Mouse (Mus musculus) heart, postnatal 0 days (tissue): ENCODE measurements around the gene Jagn1. TPM values are rescaled to one million over a fixed set of nuclear protein-coding genes. Genes with fewer than 3 reads are reported as not detected.
A peak's percentile ranks its signal among the peaks of the same experiment; 100 is the strongest.

Source experiments
- ATAC-seq: fragments of 200-750 bp; cut with Nextera tagmentation; 2 replicates; pipeline ENCODE4 v1.8.0; 2017; ENCODE audit warnings: low read depth, moderate number of reproducible peaks, moderate library complexity; ENCODE audit not compliant: insufficient read depth
- DNase-seq: peaks from one replicate; pipeline ENCODE4 v3.0.0-alpha.2; 2016; ENCODE audit warnings: low spot score
- H3K27ac ChIP-seq: fragments of 300-500 bp; sonication (generic); 2 replicates; pipeline ENCODE4 v1.5.1; 2014; ENCODE audit warnings: low read depth, mild to moderate bottlenecking
- H3K27me3 ChIP-seq: fragments of 300-500 bp; sonication (generic); 2 replicates; pipeline ENCODE4 v1.6.1; 2014; ENCODE audit warnings: low read length, mixed read lengths; ENCODE audit not compliant: control insufficient read depth, insufficient read depth
- H3K36me3 ChIP-seq: fragments of 300-500 bp; sonication (generic); replicated peaks from 2 replicates; pipeline ENCODE4 v1.6.1; 2014; ENCODE audit warnings: low read length, mixed read lengths; ENCODE audit not compliant: control insufficient read depth, insufficient read depth
- H3K4me1 ChIP-seq: fragments of 300-500 bp; sonication (generic); 2 replicates; pipeline ENCODE4 v1.6.1; 2014; ENCODE audit warnings: antibody characterized with exemption; ENCODE audit not compliant: control insufficient read depth, insufficient read depth
- H3K4me2 ChIP-seq: fragments of 300-500 bp; sonication (generic); 2 replicates; pipeline ENCODE4 v1.6.1; 2014; ENCODE audit warnings: low read depth, mild to moderate bottlenecking, low read length, moderate library complexity
- H3K4me3 ChIP-seq: fragments of 300-500 bp; sonication (generic); 2 replicates; pipeline ENCODE4 v1.5.1; 2014; ENCODE audit warnings: low read depth, low read length
- H3K9ac ChIP-seq: fragments of 300-500 bp; sonication (generic); replicated peaks from 2 replicates; pipeline ENCODE4 v1.6.1; 2014; ENCODE audit warnings: low read depth, low read length, mixed read lengths
- H3K9me3 ChIP-seq: fragments of 300-500 bp; sonication (generic); replicated peaks from 2 replicates; pipeline ENCODE4 v1.6.1; 2016; ENCODE audit warnings: low read length; ENCODE audit not compliant: control insufficient read depth
- CTCF ChIP-seq: IDR thresholded peaks from 2 replicates; pipeline ENCODE4 v1.5.1; 2016; ENCODE audit warnings: antibody characterized with exemption, control low read depth, low read depth
- EP300 ChIP-seq: IDR thresholded peaks from 2 replicates; pipeline ENCODE4 v1.6.1; 2016; ENCODE audit warnings: antibody characterized with exemption, low read depth
- WGBS: fragments of 180-500 bp; shearing (Covaris S2); extraction: QIAGEN DNeasy Blood & Tissue Kit; methylation state at CpG from one replicate; pipeline ENCODE4 v1.1.7; 2014; 5-methylcytosine and 5-hydroxymethylcytosine counted together
- microRNA-seq: library from miRNA; unstranded; fragments of <30 nt; microRNA quantifications from one replicate; pipeline ENCODE4, GENCODE M21; 2016
- polyA plus RNA-seq: library from polyadenylated mRNA; unstranded; fragments of >200 nt; fragmentation: Nextera tagmentation; extraction: Ambion mirVana; gene quantifications from 2 replicates; pipeline ENCODE4 v1.2.1, GENCODE M21; 2015
- total RNA-seq: library from RNA; depleted of rRNA; stranded (reverse); fragments of >200 nt; gene quantifications from 2 replicates; pipeline ENCODE4 v1.2.3, GENCODE M21; 2014; ENCODE audit warnings: low replicate concordance; rRNA removed

The Jagn1 gene
- total and polyA plus RNA-seq, 2 experiments from 2014 or later: 15.3 to 56.6 TPM

- H3K9me3 ChIP-seq: no peaks in the 10 kb centered on the region
- no peak overlapping the region for H3K4me2 ChIP-seq
- TF ChIP-seq EP300 (no peak), CTCF (no peak)
- H3K9ac ChIP-seq: no peak overlapping the region
- H3K36me3 ChIP-seq: peaks cover 45% of the 10 kb centered on the region
- DNase-seq (no peak), ATAC-seq (no peak)
- H3K4me3 ChIP-seq: no peak overlapping the region
- 64% methylated on average over 24 of the region's 24 CpGs for WGBS
- no peak overlapping the region for H3K27ac ChIP-seq
- peaks cover 13% of the 10 kb centered on the region; the same call in 1 of the 2 replicates for H3K27me3 ChIP-seq
- H3K4me1 ChIP-seq: peaks cover 13% of the 10 kb centered on the region; the same call in 1 of the 2 replicates
Observed at GRCm38 (mm10) chr6:113492101-113492864, 49.9 kb downstream of the Jagn1 start.

- H3K9me3 ChIP-seq: no peaks in the 10 kb centered on the region
- ATAC-seq: peak; percentile 85
- peaks cover 13% of the 10 kb centered on the region; the same call in 1 of the 2 replicates for H3K4me1 ChIP-seq
- peaks cover 15% of the 10 kb centered on the region; the same call in 1 of the 2 replicates for H3K27me3 ChIP-seq
- peak; percentile 59 for TF ChIP-seq CTCF
- TF ChIP-seq EP300: no peak
- H3K9ac ChIP-seq: 0 out of 2 replicates have a peak overlapping the region, but pooled peaks have one; percentile 4
- peaks cover 32% of the 10 kb centered on the region for H3K36me3 ChIP-seq
- peak overlapping the region; percentile 45 for H3K4me3 ChIP-seq
- H3K27ac ChIP-seq: 0 out of 2 replicates have a peak overlapping the region, but pooled peaks have one; percentile 0
- DNase-seq: peak; percentile 69
- WGBS: under 1% methylated on average over 54 of the region's 54 CpGs
- peak overlapping the region; percentile 57 for H3K4me2 ChIP-seq
Observed at GRCm38 (mm10) chr6:113494258-113494788, 52.0 kb downstream of the Jagn1 start.

- Histone ChIP-seq H3K27me3 (peaks cover 18% of the 10 kb centered on the region; the same call in 1 of the 2 replicates), H3K9me3 (no peaks in the 10 kb centered on the region), H3K36me3 (peaks cover 24% of the 10 kb centered on the region), H3K27ac (no peak overlapping the region), H3K4me1 (peaks cover 13% of the 10 kb centered on the region; the same call in 1 of the 2 replicates), H3K4me2 (peak overlapping the region; percentile 57), H3K9ac (no peak overlapping the region), H3K4me3 (peak overlapping the region; percentile 45)
- 22% methylated on average over 28 of the region's 28 CpGs for WGBS
- TF ChIP-seq EP300: no peak
- no peak for TF ChIP-seq CTCF
- DNase-seq (no peak), ATAC-seq (peak; percentile 5; the same call in 1 of the 2 replicates)
Observed at GRCm38 (mm10) chr6:113495071-113495675, 52.8 kb downstream of the Jagn1 start.

Small RNA genes within 50 kb of the gene (microRNA-seq; reads per million reads assigned to microRNA genes)
- gene Gm24387: not detected

Other genes with a start within 250 kb of the Jagn1 start
- gene Lhfpl4, start 247.2 kb upstream of the Jagn1 start, total RNA-seq: 0.38 TPM in 1 of 2 replicates, not detected in the other
- gene Lhfpl4, start 247.2 kb upstream of the Jagn1 start, polyA plus RNA-seq: 0.22 and 0.25 TPM in 2 replicates
- 26.9 and 49.5 TPM in 2 replicates for gene Mtmr14, start 204.7 kb upstream of the Jagn1 start, total RNA-seq
- 14.3 and 17.5 TPM in 2 replicates for gene Mtmr14, start 204.7 kb upstream of the Jagn1 start, polyA plus RNA-seq
- gene Cpne9, start 160.3 kb upstream of the Jagn1 start, total RNA-seq: not detected in 2 replicates
- gene Cpne9, start 160.3 kb upstream of the Jagn1 start, polyA plus RNA-seq: 0.04 TPM in 1 of 2 replicates, not detected in the other
- gene Brpf1, start 135.4 kb upstream of the Jagn1 start, total RNA-seq: 15.2 and 16.8 TPM in 2 replicates
- 5.1 and 6.4 TPM in 2 replicates for gene Brpf1, start 135.4 kb upstream of the Jagn1 start, polyA plus RNA-seq
- 8.0 and 12.6 TPM in 2 replicates for gene Ogg1, start 115.6 kb upstream of the Jagn1 start, total RNA-seq
- 6.4 and 7.0 TPM in 2 replicates for gene Ogg1, start 115.6 kb upstream of the Jagn1 start, polyA plus RNA-seq
- 105 and 115 TPM in 2 replicates for gene Camk1, start 98.6 kb upstream of the Jagn1 start, total RNA-seq
- 94.5 and 98.4 TPM in 2 replicates for gene Camk1, start 98.6 kb upstream of the Jagn1 start, polyA plus RNA-seq
- 11.6 and 45.1 TPM in 2 replicates for gene Tada3, start 64.7 kb upstream of the Jagn1 start, total RNA-seq
- gene Tada3, start 64.7 kb upstream of the Jagn1 start, polyA plus RNA-seq: 28.9 and 30.2 TPM in 2 replicates
- gene Arpc4, start 64.5 kb upstream of the Jagn1 start, total RNA-seq: 129 and 146 TPM in 2 replicates
- gene Arpc4, start 64.5 kb upstream of the Jagn1 start, polyA plus RNA-seq: 201 and 203 TPM in 2 replicates
- gene Ttll3, start 53.3 kb upstream of the Jagn1 start, total RNA-seq: 2.5 and 10.4 TPM in 2 replicates
- gene Ttll3, start 53.3 kb upstream of the Jagn1 start, polyA plus RNA-seq: 0.64 and 0.97 TPM in 2 replicates
- 15.0 and 23.2 TPM in 2 replicates for gene Rpusd3, start 23.2 kb upstream of the Jagn1 start, total RNA-seq
- 12.8 and 15.5 TPM in 2 replicates for gene Rpusd3, start 23.2 kb upstream of the Jagn1 start, polyA plus RNA-seq
- gene Cidec, start 6.8 kb upstream of the Jagn1 start, total RNA-seq: 0.35 TPM in 1 of 2 replicates, not detected in the other
- 0.11 TPM in 1 of 2 replicates, not detected in the other for gene Cidec, start 6.8 kb upstream of the Jagn1 start, polyA plus RNA-seq
- gene Il17re, start 15.9 kb downstream of the Jagn1 start, total RNA-seq: 0.70 and 2.2 TPM in 2 replicates
- 0.85 and 0.91 TPM in 2 replicates for gene Il17re, start 15.9 kb downstream of the Jagn1 start, polyA plus RNA-seq
- gene Il17rc, start 28.9 kb downstream of the Jagn1 start, total RNA-seq: 20.3 and 22.1 TPM in 2 replicates
- 11.6 and 12.1 TPM in 2 replicates for gene Il17rc, start 28.9 kb downstream of the Jagn1 start, polyA plus RNA-seq
- gene Creld1, start 40.7 kb downstream of the Jagn1 start, total RNA-seq: 27.1 and 34.5 TPM in 2 replicates
- 27.5 and 32.1 TPM in 2 replicates for gene Creld1, start 40.7 kb downstream of the Jagn1 start, polyA plus RNA-seq
- gene Prrt3, start 59.4 kb downstream of the Jagn1 start, total RNA-seq: not detected in 2 replicates
- 0.07 and 0.20 TPM in 2 replicates for gene Prrt3, start 59.4 kb downstream of the Jagn1 start, polyA plus RNA-seq
- 68.9 and 78.3 TPM in 2 replicates for gene Emc3, start 89.1 kb downstream of the Jagn1 start, total RNA-seq
- gene Emc3, start 89.1 kb downstream of the Jagn1 start, polyA plus RNA-seq: 79.4 and 82.9 TPM in 2 replicates
- gene Fancd2, start 89.1 kb downstream of the Jagn1 start, total RNA-seq: 9.0 and 14.5 TPM in 2 replicates
- 1.9 and 2.4 TPM in 2 replicates for gene Fancd2, start 89.1 kb downstream of the Jagn1 start, polyA plus RNA-seq
- gene Fancd2os, start 158.1 kb downstream of the Jagn1 start, total RNA-seq: not detected in 2 replicates
- not detected in 2 replicates for gene Fancd2os, start 158.1 kb downstream of the Jagn1 start, polyA plus RNA-seq
- 174 and 265 TPM in 2 replicates for gene Brk1, start 162.2 kb downstream of the Jagn1 start, total RNA-seq
- gene Brk1, start 162.2 kb downstream of the Jagn1 start, polyA plus RNA-seq: 169 and 173 TPM in 2 replicates
- 23.5 and 24.3 TPM in 2 replicates for gene Vhl, start 181.4 kb downstream of the Jagn1 start, total RNA-seq
- 17.2 and 18.0 TPM in 2 replicates for gene Vhl, start 181.4 kb downstream of the Jagn1 start, polyA plus RNA-seq
- 7.0 and 23.2 TPM in 2 replicates for gene Irak2, start 195.9 kb downstream of the Jagn1 start, total RNA-seq
- 5.8 and 6.3 TPM in 2 replicates for gene Irak2, start 195.9 kb downstream of the Jagn1 start, polyA plus RNA-seq